Mouse (Mus musculus) heart, adult 2 months (tissue): ENCODE measurements at regions not wholly inside any gene's neighbourhood (a gene's known extent, or its start where the extent isn't known, plus 50 kb on each side); places are given as distances from the start of the nearest gene placed in this dataset.

Experiments
- CTCF ChIP-seq: fragments of 200-600 bp; IDR thresholded peaks from 2 replicates; pipeline ENCODE4 v1.8.1; 2022; ENCODE audit warnings: antibody characterized with exemption, mild to moderate bottlenecking, moderate library complexity
- EP300 ChIP-seq: fragments of 200-500 bp; IDR thresholded peaks from 2 replicates; pipeline ENCODE4 v1.6.1; 2011; ENCODE audit warnings: low read depth, low read length, control low read depth; ENCODE audit not compliant: insufficient read depth
- POLR2A ChIP-seq: fragments of 200-500 bp; IDR thresholded peaks from 2 replicates; pipeline ENCODE4 v1.6.1; 2011; ENCODE audit warnings: mild to moderate bottlenecking, low read depth, low read length, control low read depth; ENCODE audit not compliant: insufficient read depth

GRCm38 (mm10) chr4:55281486-55282096, 68.3 kb upstream of the Rad23b start:
- TF ChIP-seq CTCF (no peak), POLR2A (no peak), EP300 (no peak)
